Mouse (Mus musculus) intestine, embryonic 14.5 days (tissue): ENCODE data around the gene Fam170b. TPM values are rescaled to one million over a fixed set of nuclear protein-coding genes. Genes with fewer than 3 reads are reported as not detected.

ENCODE experiments used
- ATAC-seq: fragments of 200-750 bp; cut with Nextera tagmentation; replicated peaks from 2 replicates; pipeline ENCODE4 v1.8.0; 2017; ENCODE audit warnings: low read depth, moderate number of reproducible peaks, moderate TSS enrichment, moderate library complexity; ENCODE audit not compliant: low FRiP score, low TSS enrichment
- DNase-seq: peaks from one replicate; pipeline ENCODE4 v3.0.0-alpha.2; 2018; ENCODE audit warnings: low spot score
- H3K27ac ChIP-seq: fragments of 300-500 bp; sonication (generic); 2 replicates; pipeline ENCODE4 v1.5.1; 2014; ENCODE audit warnings: low read depth, mild to moderate bottlenecking, control low read depth
- H3K27me3 ChIP-seq: fragments of 300-500 bp; sonication (generic); replicated peaks from 2 replicates; pipeline ENCODE4 v1.6.1; 2014; ENCODE audit warnings: low read length, control low read depth; ENCODE audit not compliant: control insufficient read depth, insufficient read depth
- H3K36me3 ChIP-seq: fragments of 300-500 bp; sonication (generic); 2 replicates; pipeline ENCODE4 v1.6.1; 2014; ENCODE audit warnings: low read length, control low read depth; ENCODE audit not compliant: control insufficient read depth, insufficient read depth
- H3K4me1 ChIP-seq: fragments of 300-500 bp; sonication (generic); replicated peaks from 2 replicates; pipeline ENCODE4 v1.6.1; 2014; ENCODE audit warnings: low read length, control low read depth, mixed read lengths; ENCODE audit not compliant: control insufficient read depth, insufficient read depth
- H3K4me2 ChIP-seq: fragments of 300-500 bp; sonication (generic); 2 replicates; pipeline ENCODE4 v1.6.1; 2014; ENCODE audit warnings: low read length
- H3K4me3 ChIP-seq: fragments of 300-500 bp; sonication (generic); 2 replicates; pipeline ENCODE4 v1.5.1; 2014; ENCODE audit warnings: low read depth, low read length, control low read depth, mixed read lengths
- H3K9ac ChIP-seq: fragments of 300-500 bp; sonication (generic); 2 replicates; pipeline ENCODE4 v1.6.1; 2014; ENCODE audit warnings: mild to moderate bottlenecking, low read length
- H3K9me3 ChIP-seq: fragments of 300-500 bp; sonication (generic); 2 replicates; pipeline ENCODE4 v1.6.1; 2016; ENCODE audit warnings: low read length, control low read depth; ENCODE audit not compliant: control insufficient read depth
- WGBS: fragments of 180-500 bp; shearing (Covaris S2); extraction: QIAGEN DNeasy Blood & Tissue Kit; methylation state at CpG from one replicate; pipeline ENCODE4 v1.1.7; 2014; 5-methylcytosine and 5-hydroxymethylcytosine counted together
- polyA plus RNA-seq: library from polyadenylated mRNA; unstranded; fragments of >200 nt; fragmentation: Nextera tagmentation; extraction: Ambion mirVana; gene quantifications from 2 replicates; pipeline ENCODE4 v1.2.1, GENCODE M21; 2014

The Fam170b gene
- not detected in 2 replicates for polyA plus RNA-seq

- ATAC-seq (no peak), DNase-seq (no peak)
- Histone ChIP-seq H3K9ac (no peak within 1 kb of the TSS), H3K27ac (no peak within 1 kb of the TSS), H3K4me1 (peaks cover under 1% of the 10 kb centered on the region; the same call in 1 of the 2 replicates), H3K4me2 (no peak within 1 kb of the TSS), H3K27me3 (no peaks in the 10 kb centered on the region), H3K9me3 (0 out of 2 replicates have a peak, but pooled peaks cover 3% of the 10 kb centered on the region), H3K4me3 (no peak within 1 kb of the TSS), H3K36me3 (no peaks in the 10 kb centered on the region)
- 68% methylated on average over 8 of the region's 8 CpGs for WGBS
Observed at GRCm38 (mm10) chr14:32833847-32834246, at the start of gene Fam170b. Gene Fam170b, plus strand, starts transcription at chr14:32833962.

GRCm38 (mm10) chr14:32784130-32784747 is 49.5 kb upstream of the Fam170b start:
- Histone ChIP-seq H3K9me3 (no peaks in the 10 kb centered on the region), H3K4me3 (no peak overlapping the region), H3K36me3 (no peaks in the 10 kb centered on the region), H3K4me2 (no peak overlapping the region), H3K27me3 (no peaks in the 10 kb centered on the region), H3K27ac (no peak overlapping the region), H3K4me1 (no peaks in the 10 kb centered on the region), H3K9ac (no peak overlapping the region)
- WGBS = 67% methylated on average over 12 of the region's 12 CpGs
- ATAC-seq (no peak; the same call in 1 of the 2 replicates), DNase-seq (no peak)

- Histone ChIP-seq H3K4me2 (no peak overlapping the region), H3K27ac (no peak overlapping the region), H3K9ac (no peak overlapping the region), H3K36me3 (no peaks in the 10 kb centered on the region), H3K27me3 (no peaks in the 10 kb centered on the region), H3K4me1 (no peaks in the 10 kb centered on the region), H3K9me3 (no peaks in the 10 kb centered on the region), H3K4me3 (no peak overlapping the region)
- DNase-seq = no peak
- ATAC-seq = no peak
- WGBS = 66% methylated on average over 4 of the region's 4 CpGs
Observed at GRCm38 (mm10) chr14:32784748-32785134, 49.0 kb upstream of the Fam170b start.

GRCm38 (mm10) chr14:32785556-32786130 is 48.1 kb upstream of the Fam170b start, which contains the start of gene Tmem273:
Gene Tmem273, plus strand, starts transcription at chr14:32785963.
- no peak within 1 kb of the TSS for H3K4me2 ChIP-seq
- H3K36me3 ChIP-seq = no peaks in the 10 kb centered on the region
- DNase-seq (no peak), ATAC-seq (no peak)
- no peaks in the 10 kb centered on the region for H3K4me1 ChIP-seq
- H3K9ac ChIP-seq = no peak within 1 kb of the TSS
- no peaks in the 10 kb centered on the region for H3K9me3 ChIP-seq
- no peak within 1 kb of the TSS for H3K27ac ChIP-seq
- 71% methylated on average over 3 of the region's 3 CpGs for WGBS
- H3K27me3 ChIP-seq = no peaks in the 10 kb centered on the region
- no peak within 1 kb of the TSS for H3K4me3 ChIP-seq

- no peak for DNase-seq
- H3K36me3 ChIP-seq = no peaks in the 10 kb centered on the region
- H3K27ac ChIP-seq = no peak overlapping the region
- H3K4me3 ChIP-seq = no peak overlapping the region
- no peak overlapping the region for H3K4me2 ChIP-seq
- no peak for ATAC-seq
- no peaks in the 10 kb centered on the region for H3K4me1 ChIP-seq
- H3K9ac ChIP-seq = no peak overlapping the region
- WGBS = 59% methylated on average over 5 of the region's 5 CpGs
- H3K27me3 ChIP-seq = no peaks in the 10 kb centered on the region
- H3K9me3 ChIP-seq = no peaks in the 10 kb centered on the region
Observed at GRCm38 (mm10) chr14:32787691-32788090, 46.1 kb upstream of the Fam170b start.

- H3K36me3 ChIP-seq = no peaks in the 10 kb centered on the region
- 63% methylated on average over 8 of the region's 8 CpGs for WGBS
- ATAC-seq (no peak), DNase-seq (peak; percentile 45)
- no peak overlapping the region for H3K4me2 ChIP-seq
- no peak overlapping the region for H3K4me3 ChIP-seq
- no peaks in the 10 kb centered on the region for H3K9me3 ChIP-seq
- no peak overlapping the region for H3K9ac ChIP-seq
- H3K27me3 ChIP-seq = no peaks in the 10 kb centered on the region
- H3K4me1 ChIP-seq = 0 out of 2 replicates have a peak, but pooled peaks cover 5% of the 10 kb centered on the region
- H3K27ac ChIP-seq = no peak overlapping the region
Observed at GRCm38 (mm10) chr14:32796375-32796774, 37.4 kb upstream of the Fam170b start.

- H3K27me3 ChIP-seq = no peaks in the 10 kb centered on the region
- H3K9me3 ChIP-seq = no peaks in the 10 kb centered on the region
- ATAC-seq (no peak), DNase-seq (peak; percentile 47)
- H3K4me2 ChIP-seq = no peak overlapping the region
- 0 out of 2 replicates have a peak, but pooled peaks cover 5% of the 10 kb centered on the region for H3K4me1 ChIP-seq
- no peak overlapping the region for H3K27ac ChIP-seq
- H3K36me3 ChIP-seq = no peaks in the 10 kb centered on the region
- no peak overlapping the region for H3K4me3 ChIP-seq
- no peak overlapping the region for H3K9ac ChIP-seq
- WGBS = 79% methylated on average over 2 of the region's 2 CpGs
Observed at GRCm38 (mm10) chr14:32797803-32798202, 36.0 kb upstream of the Fam170b start.

GRCm38 (mm10) chr14:32798355-32798754 is 35.4 kb upstream of the Fam170b start:
- Histone ChIP-seq H3K27me3 (no peaks in the 10 kb centered on the region), H3K4me1 (0 out of 2 replicates have a peak, but pooled peaks cover 5% of the 10 kb centered on the region), H3K9me3 (no peaks in the 10 kb centered on the region), H3K9ac (no peak overlapping the region), H3K4me3 (no peak overlapping the region), H3K27ac (no peak overlapping the region), H3K36me3 (no peaks in the 10 kb centered on the region), H3K4me2 (no peak overlapping the region)
- no peak for DNase-seq
- 82% methylated on average over 4 of the region's 4 CpGs for WGBS
- no peak for ATAC-seq

- no peak overlapping the region for H3K9ac ChIP-seq
- H3K4me1 ChIP-seq = 0 out of 2 replicates have a peak, but pooled peaks cover 5% of the 10 kb centered on the region
- no peak overlapping the region for H3K4me2 ChIP-seq
- H3K36me3 ChIP-seq = no peaks in the 10 kb centered on the region
- no peak for ATAC-seq
- H3K27me3 ChIP-seq = no peaks in the 10 kb centered on the region
- H3K27ac ChIP-seq = no peak overlapping the region
- 92% methylated on average over 7 of the region's 7 CpGs for WGBS
- H3K4me3 ChIP-seq = no peak overlapping the region
- H3K9me3 ChIP-seq = no peaks in the 10 kb centered on the region
- DNase-seq = no peak
Observed at GRCm38 (mm10) chr14:32800048-32800447, 33.7 kb upstream of the Fam170b start.
